Mouse (Mus musculus) thymus, postnatal 4 days (tissue): ENCODE data around the gene 1700021F05Rik.
"Not testable (repeated sequence)": the region's sequence is repeated elsewhere in the genome, so short reads cannot be mapped to it uniquely, and the experiment has no call there.

Source experiments
- DNase-seq: peaks from one replicate; pipeline ENCODE4 v3.0.0; 2021

Gene 1700021F05Rik

GRCm38 (mm10) chr10:43537652-43538051, 3.1 kb downstream of the 1700021F05Rik start:
- DNase-seq, result no peak

- no peak for DNase-seq
Observed at GRCm38 (mm10) chr10:43534382-43534781, 6.4 kb downstream of the 1700021F05Rik start.

- DNase-seq, result no peak
Observed at GRCm38 (mm10) chr10:43527283-43528269, 13.2 kb downstream of the 1700021F05Rik start.

GRCm38 (mm10) chr10:43523931-43524330, 16.9 kb downstream of the 1700021F05Rik start, which contains the start of gene Gm9803:
Gm9803 (plus strand) TSS chr10:43524084.
- not testable (repeated sequence) for DNase-seq

- no peak for DNase-seq
Observed at GRCm38 (mm10) chr10:43519977-43520376, 20.8 kb downstream of the 1700021F05Rik start.

- DNase-seq, result no peak
Observed at GRCm38 (mm10) chr10:43518368-43518767, 22.4 kb downstream of the 1700021F05Rik start.

GRCm38 (mm10) chr10:43517836-43518235, 23.0 kb downstream of the 1700021F05Rik start:
- no peak for DNase-seq

- no peak for DNase-seq
Observed at GRCm38 (mm10) chr10:43516992-43517660, 23.7 kb downstream of the 1700021F05Rik start.

- no peak for DNase-seq
Observed at GRCm38 (mm10) chr10:43512976-43513375, 27.8 kb downstream of the 1700021F05Rik start.

GRCm38 (mm10) chr10:43509228-43509627, 31.6 kb downstream of the 1700021F05Rik start:
- no peak for DNase-seq

GRCm38 (mm10) chr10:43507051-43507450, 33.7 kb downstream of the 1700021F05Rik start:
- no peak for DNase-seq

- no peak for DNase-seq
Observed at GRCm38 (mm10) chr10:43504291-43504690, 36.5 kb downstream of the 1700021F05Rik start.

- DNase-seq, result no peak
Observed at GRCm38 (mm10) chr10:43502599-43502998, 38.2 kb downstream of the 1700021F05Rik start.

- no peak for DNase-seq
Observed at GRCm38 (mm10) chr10:43490846-43491245, 49.9 kb downstream of the 1700021F05Rik start.

- no peak for DNase-seq
Observed at GRCm38 (mm10) chr10:43490034-43490433, 50.8 kb downstream of the 1700021F05Rik start.

GRCm38 (mm10) chr10:43489550-43489949, 51.2 kb downstream of the 1700021F05Rik start:
- DNase-seq, result no peak

- no peak for DNase-seq
Observed at GRCm38 (mm10) chr10:43489139-43489538, 51.7 kb downstream of the 1700021F05Rik start.

GRCm38 (mm10) chr10:43488258-43488657, 52.5 kb downstream of the 1700021F05Rik start:
- DNase-seq, result no peak

- DNase-seq, result no peak
Observed at GRCm38 (mm10) chr10:43487441-43488010, 53.3 kb downstream of the 1700021F05Rik start.

GRCm38 (mm10) chr10:43485751-43486268, 55.0 kb downstream of the 1700021F05Rik start:
- no peak for DNase-seq

- DNase-seq, result no peak
Observed at GRCm38 (mm10) chr10:43483426-43483995, 57.3 kb downstream of the 1700021F05Rik start.

- no peak for DNase-seq
Observed at GRCm38 (mm10) chr10:43482021-43482420, 58.8 kb downstream of the 1700021F05Rik start.

- no peak for DNase-seq
Observed at GRCm38 (mm10) chr10:43481179-43481578, 59.6 kb downstream of the 1700021F05Rik start.
